Mouse (Mus musculus) gastrocnemius, postnatal 36 days (tissue): Measurements from ENCODE around the gene Olfr703. TPM values are rescaled to one million over a fixed set of nuclear protein-coding genes. Genes with fewer than 3 reads are reported as not detected.

Experiments
- DNase-seq, 2 experiments: peaks; one replicate each; pipeline ENCODE4 v3.0.0; 2022
- intact Hi-C: fragments of 180-260 bp; cut with DNase I; formaldehyde crosslinking; loops from one replicate; pipeline ENCODE4 v1.15.1; 2025
- long read RNA-seq, 2 experiments: library from polyadenylated mRNA; stranded (forward); transcript quantifications; one replicate each; pipeline ENCODE4 v2.0.0; 2021
- total RNA-seq, 2 experiments: library from RNA; stranded (reverse); gene quantifications; 2 replicates each; pipeline ENCODE4 v1.2.3; 2021

The Olfr703 gene
- total RNA-seq = not detected
- long read RNA-seq, experiment 1 = 0 reads
- long read RNA-seq, experiment 2 = 0 reads

DNA sequence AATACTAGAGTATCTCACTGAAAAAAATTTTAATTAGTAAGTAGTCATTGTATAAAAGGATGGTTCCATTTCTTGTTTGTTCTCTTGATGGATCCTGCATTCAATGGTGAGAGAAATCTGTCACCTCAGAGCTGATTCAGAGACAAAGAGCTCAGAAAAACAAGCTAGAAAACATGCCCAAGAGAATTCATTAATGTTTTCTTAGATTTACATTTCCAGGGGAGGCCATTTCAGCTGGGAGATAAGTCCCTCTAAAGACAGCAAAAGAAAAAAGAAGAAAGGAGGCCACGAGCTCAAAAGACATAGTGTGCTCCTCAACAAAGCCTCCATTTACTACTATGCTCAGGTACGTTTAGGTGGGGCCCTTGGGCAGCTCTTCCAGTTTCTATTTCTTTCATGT, at the start of gene Olfr703:
Gene Olfr703, plus strand, starts transcription at position 301 of the 400 bp plus-strand sequence.
- no peak for DNase-seq
- intact Hi-C loops = no loop called here

DNA sequence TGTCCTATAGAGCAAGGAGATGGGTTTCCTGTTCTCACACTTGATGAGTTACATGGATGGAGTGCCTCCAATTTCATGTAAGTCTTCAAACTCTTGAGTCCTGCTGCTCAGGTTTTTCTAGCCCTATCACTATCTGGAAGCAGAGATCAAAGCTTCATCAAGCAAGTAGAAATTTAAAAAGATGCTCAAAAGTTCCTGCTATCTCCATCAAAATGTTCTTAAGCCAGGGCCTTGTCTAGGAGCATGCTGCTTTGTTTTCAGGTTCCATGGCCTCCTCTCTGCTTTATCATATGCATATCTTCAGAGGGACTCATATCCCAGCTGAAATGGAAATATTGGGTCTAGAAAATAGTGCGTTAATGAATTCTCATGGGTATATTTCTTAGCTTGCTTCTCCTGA, 34.4 kb upstream of the Olfr703 start, which contains the start of gene Olfr700:
Gene Olfr700, minus strand, starts transcription at position 101 of the 400 bp plus-strand sequence.
- DNase-seq = no peak
- intact Hi-C loops = no loop called here

DNA sequence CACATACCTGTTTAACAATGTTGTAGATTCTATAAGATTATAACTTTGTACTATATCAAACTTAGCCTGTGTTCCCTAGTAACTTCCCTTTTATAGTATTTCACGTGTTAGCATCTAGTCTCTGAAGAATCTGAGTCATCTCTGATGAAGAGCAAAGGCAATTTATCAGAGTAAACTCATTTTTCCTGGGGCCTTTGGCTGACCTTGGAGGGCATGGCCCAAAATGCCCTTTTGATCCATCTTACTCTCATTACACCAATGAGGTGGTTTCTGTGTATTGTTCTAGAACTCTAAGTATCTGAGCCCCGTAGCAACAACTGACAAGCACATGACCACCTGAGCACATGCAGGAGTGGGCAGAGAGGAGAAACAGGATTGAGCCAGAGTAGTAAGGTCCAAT, 29.3 kb upstream of the Olfr703 start, which contains the start of gene Olfr701:
Gene Olfr701, plus strand, starts transcription at position 301 of the 400 bp plus-strand sequence.
- DNase-seq = no peak
- intact Hi-C loops = no loop called here

DNA sequence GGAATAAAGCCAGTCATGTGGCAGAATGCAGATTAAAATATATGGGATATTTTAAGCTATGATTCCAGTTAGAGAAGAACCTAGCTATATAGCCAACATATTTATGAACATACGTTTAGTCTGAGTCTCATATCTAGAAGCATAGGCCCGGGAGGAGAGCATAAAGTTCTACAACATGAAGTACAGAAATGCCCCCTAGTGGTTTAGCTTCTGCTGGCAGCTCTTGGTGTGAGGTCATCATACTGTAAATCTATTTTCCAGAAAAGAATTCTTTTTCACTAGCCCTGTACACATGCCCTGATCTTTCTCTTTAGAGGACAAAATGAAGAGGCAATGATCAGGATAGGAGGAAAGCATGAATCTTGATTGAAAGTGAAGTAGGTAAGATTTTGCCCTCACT, 27.4 kb upstream of the Olfr703 start:
- DNase-seq = no peak
- intact Hi-C loops = no loop called here

DNA sequence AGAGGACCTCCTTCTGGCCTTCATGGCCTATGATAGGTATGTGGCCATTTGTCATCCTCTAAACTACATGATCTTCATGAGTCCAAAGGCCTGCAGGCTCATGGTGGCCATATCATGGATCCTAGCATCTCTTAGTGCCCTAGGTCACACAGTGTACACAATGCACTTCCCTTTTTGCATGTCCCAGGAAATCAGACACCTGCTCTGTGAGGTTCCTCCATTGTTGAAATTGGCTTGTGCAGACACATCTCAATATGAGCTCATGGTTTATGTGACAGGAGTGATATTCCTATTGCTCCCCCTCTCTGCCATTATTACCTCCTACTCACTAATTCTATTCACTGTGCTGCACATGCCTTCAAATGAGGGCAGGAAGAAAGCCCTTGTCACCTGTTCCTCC, 24.7 kb upstream of the Olfr703 start:
- intact Hi-C loops = no loop called here

DNA sequence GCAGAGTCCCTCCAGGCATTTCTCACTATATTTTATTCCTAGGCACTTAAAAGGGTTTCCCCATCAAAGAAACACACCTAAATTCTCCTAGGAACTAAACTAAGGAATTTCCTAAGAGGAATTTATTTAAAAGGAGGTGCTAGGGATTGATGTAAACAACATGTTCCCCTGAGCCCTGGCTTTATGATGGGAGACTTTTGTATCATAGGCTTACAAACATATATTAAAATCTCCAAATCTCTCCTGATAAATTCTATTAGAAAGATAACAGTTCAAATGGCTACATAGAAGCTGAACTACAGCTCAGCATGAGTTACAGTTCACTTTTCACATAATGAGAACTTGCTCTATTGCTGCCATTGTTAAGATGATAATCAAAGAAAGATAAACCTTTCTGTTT, 9.4 kb upstream of the Olfr703 start, which contains the start of gene Olfr702:
Gene Olfr702, minus strand, starts transcription at position 101 of the 400 bp plus-strand sequence.
- intact Hi-C loops = no loop called here
- no peak for DNase-seq

More for the DNA sequence above, 24.7 kb upstream of the Olfr703 start:
- no peak for DNase-seq

DNA sequence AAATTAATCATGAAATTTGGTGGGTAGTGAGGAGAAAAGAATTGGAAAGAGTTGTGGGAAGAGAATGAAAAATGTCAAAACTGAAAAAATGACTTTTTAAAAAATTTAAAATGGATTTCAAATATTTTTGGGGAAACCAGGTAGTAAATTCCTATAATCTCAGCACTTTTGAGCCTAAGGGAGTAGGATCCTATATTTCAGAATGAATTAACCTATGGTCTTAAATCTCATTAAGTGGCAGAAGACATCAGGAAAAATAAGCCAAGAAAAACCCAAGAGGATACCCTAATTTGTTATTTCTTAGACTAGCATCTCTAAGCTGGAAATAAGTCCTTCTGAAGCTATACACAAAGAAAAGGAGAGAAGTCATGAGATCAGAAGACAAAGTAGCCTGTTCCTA, 19.7 kb downstream of the Olfr703 start, which contains the start of gene Olfr704:
Gene Olfr704, plus strand, starts transcription at position 301 of the 400 bp plus-strand sequence.
- intact Hi-C loops = no loop called here
- no peak for DNase-seq

DNA sequence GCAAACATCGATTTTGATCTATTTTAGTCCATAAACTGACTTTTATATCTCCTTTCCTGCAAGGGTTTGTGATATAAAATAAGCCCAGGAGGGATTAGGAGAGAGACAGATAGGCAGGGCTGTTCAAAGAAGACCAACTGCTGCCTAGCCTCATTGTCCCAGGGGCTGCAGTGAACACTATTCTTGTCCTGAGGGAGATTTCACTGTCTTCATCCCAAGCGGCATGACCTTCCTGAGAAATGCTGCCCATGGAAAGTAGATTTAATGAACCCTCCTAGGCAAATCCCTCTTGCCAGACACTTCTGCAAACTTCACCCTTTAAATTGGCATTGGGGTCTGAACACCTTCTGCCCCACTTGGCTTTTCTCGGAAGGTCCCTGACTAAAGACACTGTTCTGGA, 33.6 kb downstream of the Olfr703 start, which contains the start of gene Olfr705:
Gene Olfr705, minus strand, starts transcription at position 101 of the 400 bp plus-strand sequence.
- intact Hi-C loops = no loop called here
- no peak for DNase-seq

DNA sequence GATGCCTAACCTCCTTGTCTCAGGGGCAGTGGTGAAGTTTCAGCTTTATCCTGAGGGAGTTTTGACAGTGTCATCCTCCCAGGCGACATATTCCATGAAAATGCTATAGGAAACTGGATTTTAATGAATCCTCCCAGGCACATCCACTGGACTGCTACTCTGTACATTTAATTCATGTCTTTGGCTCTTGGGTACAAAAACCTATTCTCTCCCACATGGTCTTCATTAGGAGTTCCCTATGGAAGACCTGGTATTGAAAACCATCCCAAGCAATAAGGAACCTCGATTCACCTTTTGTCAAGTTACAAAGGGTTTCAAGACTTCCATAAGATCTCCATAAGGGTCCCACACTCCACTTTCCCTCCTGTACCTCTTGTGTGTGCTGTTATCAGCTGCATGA, 44.9 kb downstream of the Olfr703 start, which contains the start of gene Olfr706:
Gene Olfr706, minus strand, starts transcription at position 101 of the 400 bp plus-strand sequence.
- DNase-seq = no peak
- intact Hi-C loops = no loop called here

Other genes with a start within 250 kb of the Olfr703 start
- gene Olfr693, start 162.8 kb upstream of the Olfr703 start, total RNA-seq = not detected
- gene Olfr694, start 151.5 kb upstream of the Olfr703 start, total RNA-seq = not detected
- gene Olfr695, start 127.0 kb upstream of the Olfr703 start, total RNA-seq = not detected
- gene Olfr697, start 100.9 kb upstream of the Olfr703 start, total RNA-seq = not detected
- not detected for gene Olfr698, start 88.0 kb upstream of the Olfr703 start, total RNA-seq
- not detected for gene Olfr699, start 50.2 kb upstream of the Olfr703 start, total RNA-seq
- not detected for gene Olfr700, start 34.5 kb upstream of the Olfr703 start, total RNA-seq
- gene Olfr701, start 29.2 kb upstream of the Olfr703 start, total RNA-seq = not detected
- gene Olfr702, start 9.5 kb upstream of the Olfr703 start, total RNA-seq = not detected
- not detected for gene Olfr704, start 19.8 kb downstream of the Olfr703 start, total RNA-seq
- not detected for gene Olfr705, start 33.5 kb downstream of the Olfr703 start, total RNA-seq
- gene Olfr706, start 44.8 kb downstream of the Olfr703 start, total RNA-seq = not detected
- not detected for gene Olfr707, start 57.9 kb downstream of the Olfr703 start, total RNA-seq
- not detected for gene Olfr1532-ps1, start 64.6 kb downstream of the Olfr703 start, total RNA-seq
- gene Olfr709-ps1, start 88.9 kb downstream of the Olfr703 start, total RNA-seq = not detected
- not detected for gene Olfr710, start 105.0 kb downstream of the Olfr703 start, total RNA-seq
- not detected for gene Olfr6, start 120.6 kb downstream of the Olfr703 start, total RNA-seq
- not detected for gene Olfr711, start 132.1 kb downstream of the Olfr703 start, total RNA-seq
- gene Olfr2, start 162.7 kb downstream of the Olfr703 start, total RNA-seq = not detected
- not detected for gene Olfr713, start 187.8 kb downstream of the Olfr703 start, total RNA-seq
- gene Olfr714, start 227.6 kb downstream of the Olfr703 start, total RNA-seq = not detected
- not detected for gene Olfr17, start 249.9 kb downstream of the Olfr703 start, total RNA-seq